Mouse (Mus musculus) stomach, embryonic 14.5 days (tissue): ENCODE results near the gene Wnt5a. TPM values are rescaled to one million over a fixed set of nuclear protein-coding genes. Genes with fewer than 3 reads are reported as not detected.
A peak's percentile ranks its signal among the peaks of the same experiment; 100 is the strongest.

Source experiments
- ATAC-seq: fragments of 200-750 bp; cut with Nextera tagmentation; 2 replicates; pipeline ENCODE4 v1.8.0; 2017; ENCODE audit warnings: low read depth, moderate TSS enrichment; ENCODE audit not compliant: insufficient number of reproducible peaks, insufficient read depth, low FRiP score
- H3K27ac ChIP-seq: fragments of 300-500 bp; sonication (generic); 2 replicates; pipeline ENCODE4 v1.5.1; 2014; ENCODE audit warnings: mild to moderate bottlenecking, low read length, moderate library complexity, mixed read lengths
- H3K27me3 ChIP-seq: fragments of 300-500 bp; sonication (generic); 2 replicates; pipeline ENCODE4 v1.6.1; 2014; ENCODE audit warnings: low read length, control low read depth, mixed read lengths; ENCODE audit not compliant: control insufficient read depth, insufficient read depth
- H3K36me3 ChIP-seq: fragments of 300-500 bp; sonication (generic); 2 replicates; pipeline ENCODE4 v1.6.1; 2014; ENCODE audit warnings: mild to moderate bottlenecking, control low read depth, low read length, moderate library complexity, mixed read lengths; ENCODE audit not compliant: control insufficient read depth, insufficient read depth
- H3K4me1 ChIP-seq: fragments of 300-500 bp; sonication (generic); 2 replicates; pipeline ENCODE4 v1.6.1; 2014; ENCODE audit warnings: low read length, control low read depth, mixed read lengths; ENCODE audit not compliant: control insufficient read depth, insufficient read depth
- H3K4me2 ChIP-seq: fragments of 300-500 bp; sonication (generic); replicated peaks from 2 replicates; pipeline ENCODE4 v1.6.1; 2014; ENCODE audit warnings: low read depth, low read length, control low read depth
- H3K4me3 ChIP-seq: fragments of 300-500 bp; sonication (generic); 2 replicates; pipeline ENCODE4 v1.5.1; 2014; ENCODE audit warnings: low read depth, low read length, control low read depth
- H3K9ac ChIP-seq: fragments of 300-500 bp; sonication (generic); replicated peaks from 2 replicates; pipeline ENCODE4 v1.6.1; 2014; ENCODE audit warnings: low read depth, mild to moderate bottlenecking, control low read depth, low read length, moderate library complexity, mixed read lengths
- H3K9me3 ChIP-seq: fragments of 300-500 bp; sonication (generic); 2 replicates; pipeline ENCODE4 v1.6.1; 2016; ENCODE audit warnings: low read depth, low read length, control low read depth; ENCODE audit not compliant: control insufficient read depth
- WGBS: fragments of 180-500 bp; shearing (Covaris S2); extraction: QIAGEN DNeasy Blood & Tissue Kit; methylation state at CpG from one replicate; pipeline ENCODE4 v1.1.7; 2014; 5-methylcytosine and 5-hydroxymethylcytosine counted together
- polyA plus RNA-seq: library from polyadenylated mRNA; unstranded; fragments of >200 nt; fragmentation: Nextera tagmentation; extraction: Ambion mirVana; gene quantifications from 2 replicates; pipeline ENCODE4 v1.2.1, GENCODE M21; 2014

Wnt5a gene
- polyA plus RNA-seq, 1 experiment from 2014 or later = 41.8 TPM

- Histone ChIP-seq H3K4me3 (no peak overlapping the region), H3K9ac (no peak overlapping the region), H3K36me3 (no peaks in the 10 kb centered on the region), H3K4me1 (no peaks in the 10 kb centered on the region), H3K9me3 (no peaks in the 10 kb centered on the region), H3K27me3 (no peaks in the 10 kb centered on the region), H3K27ac (no peak overlapping the region), H3K4me2 (no peak overlapping the region)
- no peak for ATAC-seq
- WGBS = 25% methylated on average over 1 of the region's 1 CpGs
These were observed 27.0 kb downstream of the Wnt5a start for GRCm38 (mm10) chr14:28531531-28531930.

GRCm38 (mm10) chr14:28532943-28533342 lies 28.4 kb downstream of the Wnt5a start:
- Histone ChIP-seq H3K9me3 (no peaks in the 10 kb centered on the region), H3K4me2 (no peak overlapping the region), H3K4me3 (no peak overlapping the region), H3K27me3 (no peaks in the 10 kb centered on the region), H3K9ac (no peak overlapping the region), H3K27ac (no peak overlapping the region), H3K36me3 (no peaks in the 10 kb centered on the region), H3K4me1 (no peaks in the 10 kb centered on the region)
- ATAC-seq = no peak
- 87% methylated on average over 11 of the region's 11 CpGs for WGBS

- H3K9me3 ChIP-seq = no peaks in the 10 kb centered on the region
- no peaks in the 10 kb centered on the region for H3K4me1 ChIP-seq
- 86% methylated on average over 2 of the region's 2 CpGs for WGBS
- H3K36me3 ChIP-seq = no peaks in the 10 kb centered on the region
- H3K4me2 ChIP-seq = no peak overlapping the region
- no peaks in the 10 kb centered on the region for H3K27me3 ChIP-seq
- no peak overlapping the region for H3K27ac ChIP-seq
- no peak for ATAC-seq
- no peak overlapping the region for H3K9ac ChIP-seq
- no peak overlapping the region for H3K4me3 ChIP-seq
These were observed 29.3 kb downstream of the Wnt5a start for GRCm38 (mm10) chr14:28533876-28534275.

DNA sequence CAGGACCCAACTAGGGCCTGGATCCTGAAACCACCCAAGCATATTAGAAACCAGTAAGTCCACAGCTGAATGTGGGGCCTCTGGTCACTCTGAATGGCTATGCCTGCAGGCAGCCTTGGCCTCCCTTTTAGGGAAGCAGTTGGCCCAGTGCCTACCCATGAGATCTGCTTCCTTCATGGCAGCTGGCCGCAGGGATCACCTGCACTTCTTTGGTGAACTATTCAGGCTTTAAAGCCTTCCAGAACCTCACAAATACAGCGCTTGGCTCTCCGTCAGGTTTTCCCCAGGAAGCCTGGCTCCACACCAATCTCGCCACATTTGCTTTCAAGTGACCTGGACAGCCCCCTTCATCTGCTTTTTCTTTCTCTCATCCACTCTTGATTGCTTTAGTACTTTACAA lies 31.3 kb downstream of the Wnt5a start:
- no peaks in the 10 kb centered on the region for H3K27me3 ChIP-seq
- no peak overlapping the region for H3K9ac ChIP-seq
- H3K36me3 ChIP-seq = no peaks in the 10 kb centered on the region
- no peak overlapping the region for H3K4me3 ChIP-seq
- no peak overlapping the region for H3K27ac ChIP-seq
- no peak for ATAC-seq
- no peaks in the 10 kb centered on the region for H3K9me3 ChIP-seq
- no peaks in the 10 kb centered on the region for H3K4me1 ChIP-seq
- H3K4me2 ChIP-seq = no peak overlapping the region
- WGBS = 57% methylated on average over 4 of the region's 4 CpGs

- no peak for ATAC-seq
- H3K4me1 ChIP-seq = no peaks in the 10 kb centered on the region
- 83% methylated on average over 6 of the region's 6 CpGs for WGBS
- no peak overlapping the region for H3K4me3 ChIP-seq
- no peaks in the 10 kb centered on the region for H3K9me3 ChIP-seq
- no peaks in the 10 kb centered on the region for H3K27me3 ChIP-seq
- H3K9ac ChIP-seq = no peak overlapping the region
- H3K27ac ChIP-seq = no peak overlapping the region
- no peak overlapping the region for H3K4me2 ChIP-seq
- H3K36me3 ChIP-seq = no peaks in the 10 kb centered on the region
These were observed 35.0 kb downstream of the Wnt5a start for GRCm38 (mm10) chr14:28539577-28539976.

GRCm38 (mm10) chr14:28542117-28542741 lies 37.7 kb downstream of the Wnt5a start:
- H3K9me3 ChIP-seq = no peaks in the 10 kb centered on the region
- H3K4me3 ChIP-seq = no peak overlapping the region
- H3K9ac ChIP-seq = no peak overlapping the region
- H3K36me3 ChIP-seq = no peaks in the 10 kb centered on the region
- H3K27me3 ChIP-seq = no peaks in the 10 kb centered on the region
- no peak overlapping the region for H3K27ac ChIP-seq
- no peaks in the 10 kb centered on the region for H3K4me1 ChIP-seq
- H3K4me2 ChIP-seq = no peak overlapping the region
- ATAC-seq = peak; percentile 46; the same call in 1 of the 2 replicates
- WGBS = 53% methylated on average over 4 of the region's 4 CpGs

GRCm38 (mm10) chr14:28561861-28562260 lies 57.3 kb downstream of the Wnt5a start:
- 56% methylated on average over 6 of the region's 6 CpGs for WGBS
- no peaks in the 10 kb centered on the region for H3K36me3 ChIP-seq
- no peak for ATAC-seq

More at GRCm38 (mm10) chr14:28561861-28562260, 57.3 kb downstream of the Wnt5a start:
- no peaks in the 10 kb centered on the region for H3K27me3 ChIP-seq
- no peak overlapping the region for H3K4me3 ChIP-seq
- H3K27ac ChIP-seq = no peak overlapping the region
- no peaks in the 10 kb centered on the region for H3K4me1 ChIP-seq
- no peak overlapping the region for H3K4me2 ChIP-seq
- H3K9me3 ChIP-seq = no peaks in the 10 kb centered on the region
- H3K9ac ChIP-seq = no peak overlapping the region
